Mouse (Mus musculus) R1 (cell line): ENCODE results near the gene Rbks.
A peak's percentile ranks its signal among the peaks of the same experiment; 100 is the strongest.

Source experiments
- DNase-seq: peaks from one replicate; pipeline ENCODE4 v3.0.0-alpha.2; 2018; ENCODE audit warnings: low read depth, low spot score

The Rbks gene

GRCm38 (mm10) chr5:31696971-31697643 is at the start of gene Rbks:
Gene Rbks, minus strand, starts transcription at chr5:31697627.
- DNase-seq = peak; percentile 52

- DNase-seq = no peak
Measured at GRCm38 (mm10) chr5:31742521-31743031, 45.1 kb upstream of the Rbks start.

- no peak for DNase-seq
Measured at GRCm38 (mm10) chr5:31741931-31742330, 44.5 kb upstream of the Rbks start.

- DNase-seq = no peak
Measured at GRCm38 (mm10) chr5:31732644-31733338, 35.4 kb upstream of the Rbks start.

- DNase-seq = no peak
Measured at GRCm38 (mm10) chr5:31727456-31727855, 30.0 kb upstream of the Rbks start.

- no peak for DNase-seq
Measured at GRCm38 (mm10) chr5:31725885-31726284, 28.5 kb upstream of the Rbks start.

- no peak for DNase-seq
Measured at GRCm38 (mm10) chr5:31724519-31724918, 27.1 kb upstream of the Rbks start.

GRCm38 (mm10) chr5:31715486-31716150 is 18.2 kb upstream of the Rbks start:
- no peak for DNase-seq

GRCm38 (mm10) chr5:31713841-31714264 is 16.4 kb upstream of the Rbks start:
- no peak for DNase-seq

- no peak for DNase-seq
Measured at GRCm38 (mm10) chr5:31713280-31713711, 15.9 kb upstream of the Rbks start.

GRCm38 (mm10) chr5:31709389-31709788 is 12.0 kb upstream of the Rbks start:
- DNase-seq = peak; percentile 60

- DNase-seq = no peak
Measured at GRCm38 (mm10) chr5:31706826-31707225, 9.4 kb upstream of the Rbks start.

- DNase-seq = no peak
Measured at GRCm38 (mm10) chr5:31704971-31705370, 7.5 kb upstream of the Rbks start.

- no peak for DNase-seq
Measured at GRCm38 (mm10) chr5:31699397-31699796, 2.0 kb upstream of the Rbks start.

- no peak for DNase-seq
Measured at GRCm38 (mm10) chr5:31698931-31699330, 1.5 kb upstream of the Rbks start.

GRCm38 (mm10) chr5:31698297-31698726 is 885 bp upstream of the Rbks start:
- peak; percentile 88 for DNase-seq

GRCm38 (mm10) chr5:31697644-31698296 is 343 bp upstream of the Rbks start, which contains the start of gene Babam2:
Gene Babam2, plus strand, starts transcription at chr5:31697684.
- DNase-seq = peak; percentile 93

GRCm38 (mm10) chr5:31693191-31693590 is 4.2 kb downstream of the Rbks start:
- DNase-seq = no peak

- no peak for DNase-seq
Measured at GRCm38 (mm10) chr5:31687972-31688371, 9.5 kb downstream of the Rbks start.

- no peak for DNase-seq
Measured at GRCm38 (mm10) chr5:31686040-31686439, 11.4 kb downstream of the Rbks start.

- no peak for DNase-seq
Measured at GRCm38 (mm10) chr5:31682305-31682704, 15.1 kb downstream of the Rbks start.

GRCm38 (mm10) chr5:31680183-31680582 is 17.2 kb downstream of the Rbks start:
- DNase-seq = no peak
